Mouse (Mus musculus): Measurements from ENCODE around the gene Btg1-ps2.
"Not testable (repeated sequence)": the region's sequence is repeated elsewhere in the genome, so short reads cannot be mapped to it uniquely, and the experiment has no call there.

The Btg1-ps2 gene

GRCm38 (mm10) chrX:38043014-38043413, at the start of gene Btg1-ps2:
TSS of gene Btg1-ps2 (minus strand) at chrX:38043114.
- not testable (repeated sequence) for DNase-seq

GRCm38 (mm10) chrX:38085041-38085440, 42.1 kb upstream of the Btg1-ps2 start, which contains the start of gene Rhox11:
TSS of gene Rhox11 (minus strand) at chrX:38085141.
- DNase-seq, result no peak

DNA sequence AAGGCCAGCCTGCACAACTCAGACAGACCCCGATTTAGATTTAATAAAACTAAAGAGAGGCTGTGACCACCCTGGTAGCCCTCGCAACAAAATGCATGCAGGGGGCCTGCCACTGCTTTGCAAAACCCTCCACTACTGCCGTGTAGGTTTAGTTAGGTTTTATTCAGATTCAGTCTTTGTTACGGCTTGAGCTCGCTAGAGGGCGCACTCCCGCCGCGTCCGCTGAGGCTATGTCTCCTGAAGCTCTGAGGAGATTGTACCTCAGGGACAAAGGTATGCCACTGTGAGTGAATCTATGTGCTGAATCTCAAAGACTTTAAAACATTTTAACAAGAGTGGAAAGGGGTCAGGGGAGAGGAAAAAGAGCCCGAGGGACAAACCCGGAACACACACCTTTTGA, 41.3 kb upstream of the Btg1-ps2 start:
- peak; percentile 24 for DNase-seq

- DNase-seq, result no peak
Observed at GRCm38 (mm10) chrX:38066175-38066574, 23.3 kb upstream of the Btg1-ps2 start, which contains the start of gene Rhox10. TSS of gene Rhox10 (plus strand) at chrX:38066475.

DNA sequence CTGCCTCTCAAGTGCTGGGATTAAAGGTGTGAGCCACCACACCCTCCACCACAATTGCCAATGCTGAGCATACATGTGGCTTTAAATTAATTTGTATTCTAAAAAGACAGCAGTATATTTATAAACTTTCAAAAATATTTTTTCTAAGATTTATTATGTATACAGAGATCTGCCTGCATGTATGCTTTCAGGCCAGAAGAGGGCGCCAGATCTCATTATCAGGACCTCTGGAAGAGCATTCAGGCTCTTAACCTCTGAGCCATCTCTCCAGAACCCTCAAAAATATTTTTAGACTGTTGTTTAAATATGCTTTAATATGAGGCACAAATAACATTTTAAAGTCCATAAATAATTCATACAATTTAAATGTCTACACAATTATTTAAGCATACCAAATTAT, 18.6 kb upstream of the Btg1-ps2 start:
- no peak for DNase-seq

DNA sequence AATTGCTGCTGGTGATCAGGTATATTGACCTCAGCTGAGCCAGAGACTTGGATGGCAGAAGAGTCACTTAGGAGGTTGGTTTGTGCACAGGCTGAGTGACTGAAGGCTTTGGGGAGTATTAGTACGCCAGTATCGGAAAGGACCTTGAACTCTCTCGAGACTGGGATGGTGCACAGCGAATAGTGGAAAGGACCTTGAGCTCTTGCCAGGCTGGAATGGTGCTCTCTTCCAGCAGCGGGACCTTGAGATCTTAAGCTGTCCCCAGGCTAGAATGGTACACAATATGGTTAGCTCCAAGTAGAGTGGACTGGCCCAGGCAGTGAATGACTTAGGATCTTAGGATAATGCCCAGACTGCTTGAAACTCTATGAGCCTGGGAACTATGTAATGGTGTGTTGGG, 3.2 kb downstream of the Btg1-ps2 start:
- DNase-seq, result no peak

DNA sequence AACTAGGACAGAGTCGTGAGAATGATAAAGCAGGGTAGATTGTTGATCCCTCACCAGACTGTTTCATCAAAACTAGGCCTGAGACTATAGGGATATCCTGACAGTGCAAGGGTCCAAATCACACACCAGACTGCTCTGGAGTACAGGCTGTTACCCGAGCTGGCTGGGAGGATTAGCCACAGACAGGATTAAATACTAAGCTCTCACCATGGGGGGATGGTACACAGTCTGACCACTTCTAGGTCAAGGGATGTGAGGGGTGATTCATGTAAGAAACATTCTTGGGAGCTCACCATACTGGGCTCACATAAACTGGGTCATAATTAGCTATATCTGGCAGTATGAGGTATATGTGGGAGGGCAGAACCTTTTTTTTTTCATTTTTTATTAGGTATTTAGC, 9.1 kb downstream of the Btg1-ps2 start:
- no peak for DNase-seq

DNA sequence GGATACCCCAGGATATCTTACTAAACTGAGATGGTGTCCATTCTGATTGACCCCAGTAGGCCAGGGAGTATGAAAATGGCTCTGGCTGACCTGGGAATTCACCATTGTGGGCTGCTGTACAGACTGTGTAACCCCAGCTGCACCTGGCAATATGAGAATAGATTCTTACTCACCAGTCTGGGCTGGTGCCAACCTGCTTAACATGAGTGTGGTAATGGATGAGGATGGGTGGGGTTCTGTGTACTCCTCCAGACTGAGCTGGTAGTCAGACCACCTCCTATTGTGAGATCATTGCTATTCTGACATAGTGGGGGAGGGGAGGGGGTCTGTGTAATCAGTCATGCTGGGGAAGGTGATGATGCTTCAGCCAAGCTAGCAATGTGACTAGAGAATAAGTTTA, 24.3 kb downstream of the Btg1-ps2 start, which contains the start of gene Btg1-ps1:
Gene Btg1-ps1 (minus strand): TSS at position 219 of the 400 bp plus-strand sequence.
- not testable (repeated sequence) for DNase-seq

DNA sequence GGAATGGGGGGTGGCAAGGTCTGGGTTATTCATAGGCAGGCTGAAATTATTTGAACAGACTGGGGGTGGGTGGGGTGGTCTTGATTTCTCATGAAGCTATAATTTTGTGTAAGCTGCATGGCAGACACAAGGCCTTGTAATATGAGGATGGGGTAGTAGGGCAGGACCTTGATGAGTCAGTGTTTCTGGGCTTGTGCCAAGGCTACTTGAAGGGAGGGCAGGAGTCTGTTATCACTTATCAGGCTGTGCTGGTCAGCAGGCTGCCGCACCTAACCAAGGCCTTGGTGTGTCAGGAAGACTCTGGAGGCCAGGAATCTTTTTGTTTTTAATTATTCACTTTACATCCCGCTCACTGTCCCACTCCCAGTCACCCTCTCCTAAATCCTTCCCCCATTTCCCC, 34.2 kb downstream of the Btg1-ps2 start:
- DNase-seq, result no peak
